Mouse (Mus musculus) stomach, postnatal 0 days (tissue): Measurements from ENCODE around the gene Ppp6r3.

Experiments
- CTCF ChIP-seq: IDR thresholded peaks from 2 replicates; pipeline ENCODE4 v1.5.1; 2016; ENCODE audit warnings: antibody characterized with exemption, low read depth, mild to moderate bottlenecking, moderate library complexity
- EP300 ChIP-seq: optimal IDR thresholded peaks from 2 replicates; pipeline ENCODE3; 2016; ENCODE audit warnings: antibody characterized with exemption

DNA sequence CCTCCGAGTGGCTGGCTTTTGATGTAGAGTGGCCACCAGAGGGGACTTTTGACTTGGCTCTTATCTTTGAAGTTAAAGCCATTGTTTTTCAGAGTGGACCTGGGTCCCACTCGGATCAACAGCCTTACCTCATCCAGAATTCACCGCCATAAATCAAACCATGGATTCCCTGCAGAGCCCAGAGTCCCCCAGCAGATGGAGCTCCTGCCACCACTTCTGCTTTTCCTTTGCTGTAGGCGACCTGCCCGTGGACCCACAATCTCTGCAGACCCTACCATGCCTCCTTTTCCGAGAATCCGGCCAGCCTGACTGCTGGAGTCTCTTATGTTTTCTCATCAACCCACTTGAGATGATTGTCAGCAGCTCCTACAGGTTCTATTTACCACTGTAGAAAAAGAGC, 5.8 kb upstream of the Ppp6r3 start:
- TF ChIP-seq CTCF, result peak; percentile 78
- no peak for TF ChIP-seq EP300
